Mouse (Mus musculus): ENCODE measurements at regions not wholly inside any gene's neighbourhood (a gene's known extent, or its start where the extent isn't known, plus 50 kb on each side); places are given as distances from the start of the nearest gene placed in this dataset.

DNA sequence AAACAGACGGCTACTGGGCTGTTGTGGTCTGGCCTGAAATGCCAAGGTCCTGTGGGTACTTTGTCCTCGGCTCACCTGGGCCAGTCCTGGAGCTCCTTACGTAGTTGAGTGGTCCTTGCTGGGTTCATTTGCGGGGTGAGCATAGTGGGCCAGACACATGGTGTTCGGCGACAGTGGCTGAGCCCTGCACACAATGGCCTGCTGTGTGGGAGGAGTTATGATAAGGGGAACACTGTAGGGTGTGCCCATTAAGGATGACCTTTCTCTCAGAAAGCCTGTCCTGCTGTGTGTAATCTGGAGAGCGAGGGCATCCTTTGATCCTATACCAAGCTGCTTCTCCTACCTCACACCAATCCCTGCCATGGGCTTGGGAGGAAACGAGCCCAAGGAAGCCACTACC is 51.3 kb upstream of the Klf4 start:
- H3K27me3 ChIP-seq (ENCODE audit: insufficient read depth, low read length): no peaks in the 10 kb centered on the region
- no peak overlapping the region for H3K27ac ChIP-seq
- no peaks in the 10 kb centered on the region for H3K36me3 ChIP-seq (ENCODE audit: insufficient read depth, low read length)
- H3K9me3 ChIP-seq (ENCODE audit: low read length): no peaks in the 10 kb centered on the region
- no peak overlapping the region for H3K4me3 ChIP-seq (ENCODE audit: low read length)
- no peak overlapping the region for H3K9ac ChIP-seq (replicated peaks; ENCODE audit: low read length)
- no peaks in the 10 kb centered on the region for H3K4me1 ChIP-seq (ENCODE audit: insufficient read depth, low read length)
- DNase-seq (ENCODE audit: low spot score) (no peak), ATAC-seq (no peak)
- no peak for TF ChIP-seq CTCF (IDR thresholded peaks at IDR 0.05; ENCODE audit: low read depth)
- WGBS: 62% methylated on average over 8 of the region's 8 CpGs
- H3K4me2 ChIP-seq (ENCODE audit: low read depth, low read length): no peak overlapping the region

Data from hindbrain, postnatal 0 days (tissue).